Mouse (Mus musculus) layer of hippocampus, adult 9-11 months (tissue): ENCODE results near the gene Fam98c.
"Not testable (repeated sequence)": the region's sequence is repeated elsewhere in the genome, so short reads cannot be mapped to it uniquely, and the experiment has no call there.

Source experiments
- DNase-seq: peaks from one replicate; pipeline ENCODE4 v3.0.0; 2022

The Fam98c gene

GRCm38 (mm10) chr7:29155838-29156782 lies at the start of gene Fam98c:
TSS of gene Fam98c (minus strand) at chr7:29156234.
- DNase-seq, result peak; percentile 87

GRCm38 (mm10) chr7:29202577-29202976 lies 46.5 kb upstream of the Fam98c start:
- no peak for DNase-seq

- not testable (repeated sequence) for DNase-seq
These were observed 38.2 kb upstream of the Fam98c start for GRCm38 (mm10) chr7:29194230-29194629.

GRCm38 (mm10) chr7:29181323-29181722 lies 25.3 kb upstream of the Fam98c start:
- DNase-seq, result not testable (repeated sequence)

GRCm38 (mm10) chr7:29180854-29181236 lies 24.8 kb upstream of the Fam98c start:
- DNase-seq, result no peak

GRCm38 (mm10) chr7:29180077-29180853 lies 24.2 kb upstream of the Fam98c start, which contains the start of gene Psmd8:
TSS of gene Psmd8 (minus strand) at chr7:29180701.
- DNase-seq, result peak; percentile 98

GRCm38 (mm10) chr7:29179323-29179722 lies 23.3 kb upstream of the Fam98c start:
- no peak for DNase-seq

GRCm38 (mm10) chr7:29178106-29178505 lies 22.1 kb upstream of the Fam98c start:
- DNase-seq, result no peak

- no peak for DNase-seq
These were observed 16.5 kb upstream of the Fam98c start for GRCm38 (mm10) chr7:29172390-29173016.

- DNase-seq, result no peak
These were observed 15.6 kb upstream of the Fam98c start for GRCm38 (mm10) chr7:29171562-29172097.

- no peak for DNase-seq
These were observed 14.9 kb upstream of the Fam98c start for GRCm38 (mm10) chr7:29170755-29171561.

GRCm38 (mm10) chr7:29170066-29170754 lies 14.2 kb upstream of the Fam98c start, which contains the start of the genes Ggn and Spred3:
TSS of gene Ggn (plus strand) at chr7:29170210.
TSS of gene Spred3 (minus strand) at chr7:29170411.
- DNase-seq, result no peak

GRCm38 (mm10) chr7:29169231-29170065 lies 13.4 kb upstream of the Fam98c start:
- DNase-seq, result peak; percentile 78

GRCm38 (mm10) chr7:29168791-29169230 lies 12.8 kb upstream of the Fam98c start:
- no peak for DNase-seq

- DNase-seq, result no peak
These were observed 12.2 kb upstream of the Fam98c start for GRCm38 (mm10) chr7:29168121-29168695.

GRCm38 (mm10) chr7:29167656-29168055 lies 11.6 kb upstream of the Fam98c start:
- DNase-seq, result no peak

- no peak for DNase-seq
These were observed 6.9 kb upstream of the Fam98c start for GRCm38 (mm10) chr7:29162750-29163525.

GRCm38 (mm10) chr7:29162294-29162693 lies 6.3 kb upstream of the Fam98c start:
- DNase-seq, result no peak

- DNase-seq, result no peak
These were observed 2.2 kb upstream of the Fam98c start for GRCm38 (mm10) chr7:29158264-29158663.
